Mouse (Mus musculus) heart, adult 2 months (tissue): Measurements from ENCODE around the gene Lmna. TPM values are rescaled to one million over a fixed set of nuclear protein-coding genes. Genes with fewer than 3 reads are reported as not detected.

ENCODE experiments used
- DNase-seq, 2 experiments: peaks; one replicate each; pipeline ENCODE4 v3.0.0; 2021
- H3K27ac ChIP-seq: fragments of 200-600 bp; 2 replicates; pipeline ENCODE4 v1.8.1; 2022
- H3K27me3 ChIP-seq: fragments of 200-500 bp; 2 replicates; pipeline ENCODE4 v1.6.1; 2012; ENCODE audit warnings: mild to moderate bottlenecking, low read length, inconsistent platforms, mixed read lengths; ENCODE audit not compliant: control insufficient read depth, insufficient read depth
- H3K36me3 ChIP-seq: fragments of 200-500 bp; 2 replicates; pipeline ENCODE4 v1.6.1; 2012; ENCODE audit warnings: low read length, inconsistent platforms; ENCODE audit not compliant: control insufficient read depth, insufficient read depth
- H3K4me1 ChIP-seq: fragments of 200-500 bp; 2 replicates; pipeline ENCODE4 v1.6.1; 2011; ENCODE audit warnings: low read length; ENCODE audit not compliant: control insufficient read depth, insufficient read depth
- H3K4me3 ChIP-seq: fragments of 200-600 bp; 2 replicates; pipeline ENCODE4 v1.8.1; 2022
- H3K79me2 ChIP-seq: fragments of 200-500 bp; replicated peaks from 2 replicates; pipeline ENCODE4 v1.6.1; 2012; ENCODE audit warnings: mild to moderate bottlenecking, inconsistent platforms, low read length, moderate library complexity, mixed read lengths; ENCODE audit not compliant: control insufficient read depth, insufficient read depth
- H3K9ac ChIP-seq: fragments of 200-500 bp; 2 replicates; pipeline ENCODE4 v1.6.1; 2012; ENCODE audit warnings: low read depth, mild to moderate bottlenecking, control low read depth, inconsistent platforms, low read length, mixed read lengths
- CTCF ChIP-seq: fragments of 200-600 bp; IDR thresholded peaks from 2 replicates; pipeline ENCODE4 v1.8.1; 2022; ENCODE audit warnings: antibody characterized with exemption, mild to moderate bottlenecking, moderate library complexity
- EP300 ChIP-seq: fragments of 200-500 bp; IDR thresholded peaks from 2 replicates; pipeline ENCODE4 v1.6.1; 2011; ENCODE audit warnings: low read depth, low read length, control low read depth; ENCODE audit not compliant: insufficient read depth
- POLR2A ChIP-seq: fragments of 200-500 bp; IDR thresholded peaks from 2 replicates; pipeline ENCODE4 v1.6.1; 2011; ENCODE audit warnings: mild to moderate bottlenecking, low read depth, low read length, control low read depth; ENCODE audit not compliant: insufficient read depth
- WGBS: fragments of 180-500 bp; shearing (Covaris S2); methylation state at CpG from one replicate; pipeline ENCODE4 v1.1.7; 2018; 5-methylcytosine and 5-hydroxymethylcytosine counted together
- intact Hi-C: fragments of 180-260 bp; cut with DNase I; formaldehyde crosslinking; loops from one replicate; pipeline ENCODE4 v1.15.1; 2025
- polyA plus RNA-seq: library from polyadenylated mRNA; depleted of rRNA; stranded (reverse); fragments of >200 nt; gene quantifications from 2 replicates; pipeline ENCODE4 v1.2.3, GENCODE M21; 2012
- total RNA-seq, 2 experiments: library from RNA; stranded (reverse); gene quantifications; 2 replicates each; pipeline ENCODE4 v1.2.3; 2021

Lmna gene
- total and polyA plus RNA-seq, 3 experiments: 85.2 to 138 (median 117) TPM

DNA sequence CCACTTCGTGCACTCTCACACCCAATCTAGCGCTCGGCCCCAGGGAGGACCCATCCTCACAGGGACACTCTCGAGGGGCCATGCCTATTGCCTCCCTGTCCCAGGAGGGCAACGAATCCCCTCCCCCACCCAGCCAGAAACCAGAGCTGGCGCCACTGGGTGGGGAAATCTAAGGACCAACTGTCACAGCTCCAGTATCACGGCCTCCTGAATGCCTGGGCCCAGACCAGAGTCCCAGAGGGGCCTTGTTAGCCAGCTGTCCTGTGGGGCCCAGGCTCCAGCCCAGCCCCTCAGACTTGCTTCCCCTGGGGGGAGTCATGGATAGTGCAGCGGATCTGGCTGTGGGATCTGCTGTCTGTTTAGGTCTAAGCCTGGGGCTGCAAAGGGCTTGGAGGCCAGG is 17.8 kb upstream of the Lmna start:
- Histone ChIP-seq H3K27ac (no peak overlapping the region), H3K36me3 (no peaks in the 10 kb centered on the region), H3K4me1 (no peaks in the 10 kb centered on the region; the same call in 1 of the 2 replicates), H3K9ac (no peak overlapping the region), H3K79me2 (no peaks in the 10 kb centered on the region), H3K27me3 (no peaks in the 10 kb centered on the region), H3K4me3 (no peak overlapping the region)
- WGBS: 57% methylated on average over 8 of the region's 8 CpGs
- no peak for TF ChIP-seq EP300
- no peak for TF ChIP-seq POLR2A
- intact Hi-C loops: loop anchor here (2.0 kb wide), 1 partner anchor 121 kb away; no protein-coding TSS in a partner anchor
- no peak for DNase-seq

DNA sequence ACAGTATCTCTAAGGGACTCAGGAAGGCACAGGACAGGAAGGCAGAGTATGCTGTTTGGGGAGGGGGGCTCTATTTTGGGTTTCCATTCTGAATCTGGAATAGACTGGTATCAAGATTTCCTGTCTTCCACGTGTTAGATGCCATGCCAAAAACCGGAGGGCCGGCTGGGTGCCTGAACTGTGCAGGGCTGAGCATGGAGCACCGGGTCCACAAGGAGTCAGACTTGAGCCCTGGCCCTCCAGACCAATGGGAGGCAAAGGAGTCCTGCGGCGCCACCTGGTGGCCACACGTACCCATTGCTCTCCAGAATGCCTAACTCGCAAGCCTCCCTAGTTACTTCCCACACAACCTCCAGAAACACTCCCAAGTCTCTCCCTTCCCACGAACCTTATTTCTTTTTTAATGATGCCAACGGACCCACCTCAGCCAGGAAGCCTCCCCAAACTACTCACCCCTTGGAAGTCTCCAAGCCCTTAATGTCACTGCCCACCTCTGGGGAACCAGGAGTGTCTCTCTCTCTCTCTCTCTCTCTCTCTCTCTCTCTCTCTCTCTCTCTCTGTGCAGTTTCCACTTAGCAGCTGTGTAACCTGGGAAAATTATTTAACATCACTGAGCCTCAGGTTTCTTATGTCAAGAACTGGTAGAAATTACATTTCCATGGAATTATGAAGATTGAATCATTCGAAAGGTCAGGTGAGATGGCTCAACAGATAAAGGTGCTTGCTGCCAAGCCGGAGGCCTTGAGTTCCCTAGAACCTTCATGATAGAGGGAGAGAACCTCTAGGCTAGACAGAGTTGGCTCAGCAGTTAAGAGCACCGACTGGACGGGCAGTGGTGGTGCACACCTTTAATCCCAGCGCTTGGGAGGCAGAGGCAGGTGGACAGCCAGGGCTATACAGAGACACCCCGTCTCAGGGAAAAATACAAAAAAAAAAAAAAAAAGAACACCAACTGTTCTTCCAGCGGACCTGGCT is 16.7 kb upstream of the Lmna start:
- Histone ChIP-seq H3K4me1 (no peaks in the 10 kb centered on the region; the same call in 1 of the 2 replicates), H3K27me3 (no peaks in the 10 kb centered on the region), H3K79me2 (no peaks in the 10 kb centered on the region), H3K4me3 (no peak overlapping the region), H3K9ac (no peak overlapping the region), H3K27ac (no peak overlapping the region), H3K36me3 (no peaks in the 10 kb centered on the region)
- peak; percentile 86 for DNase-seq
- 35% methylated on average over 17 of the region's 17 CpGs for WGBS
- TF ChIP-seq EP300: peak; percentile 94
- no peak; the same call in 1 of the 2 replicates for TF ChIP-seq CTCF
- TF ChIP-seq POLR2A: 0 out of 2 replicates have a peak, but pooled peaks have one; percentile 11
- intact Hi-C loops: loop anchor here (2.0 kb wide), 1 partner anchor 120 kb away; no protein-coding TSS in a partner anchor

DNA sequence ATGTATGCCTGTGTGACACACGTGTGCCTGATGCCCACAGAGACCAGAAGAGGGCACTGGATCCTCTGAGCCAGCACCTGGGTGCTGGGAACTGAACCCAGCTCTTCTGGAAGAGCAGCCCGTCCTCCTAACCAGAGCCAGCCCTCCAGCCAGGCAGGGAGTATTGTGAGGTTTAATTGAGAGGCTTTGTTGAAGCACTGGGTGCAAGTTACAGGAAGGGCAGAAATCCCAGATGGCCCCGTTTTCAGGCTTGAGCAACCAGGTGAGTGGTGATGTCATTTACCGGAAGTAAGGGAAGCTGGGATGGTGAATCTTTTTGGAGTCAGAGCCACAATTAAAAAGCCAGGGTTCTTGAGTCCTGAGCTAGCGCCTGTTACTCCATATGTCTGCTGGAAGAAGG is 15.3 kb upstream of the Lmna start:
- 85% methylated on average over 5 of the region's 5 CpGs for WGBS
- no peaks in the 10 kb centered on the region; the same call in 1 of the 2 replicates for H3K4me1 ChIP-seq
- H3K36me3 ChIP-seq: no peaks in the 10 kb centered on the region
- no peaks in the 10 kb centered on the region for H3K27me3 ChIP-seq
- TF ChIP-seq EP300 (no peak), POLR2A (no peak), CTCF (no peak)
- intact Hi-C loops: no loop called here
- no peaks in the 10 kb centered on the region for H3K79me2 ChIP-seq
- no peak overlapping the region for H3K4me3 ChIP-seq
- H3K9ac ChIP-seq: no peak overlapping the region
- no peak for DNase-seq
- no peak overlapping the region for H3K27ac ChIP-seq

DNA sequence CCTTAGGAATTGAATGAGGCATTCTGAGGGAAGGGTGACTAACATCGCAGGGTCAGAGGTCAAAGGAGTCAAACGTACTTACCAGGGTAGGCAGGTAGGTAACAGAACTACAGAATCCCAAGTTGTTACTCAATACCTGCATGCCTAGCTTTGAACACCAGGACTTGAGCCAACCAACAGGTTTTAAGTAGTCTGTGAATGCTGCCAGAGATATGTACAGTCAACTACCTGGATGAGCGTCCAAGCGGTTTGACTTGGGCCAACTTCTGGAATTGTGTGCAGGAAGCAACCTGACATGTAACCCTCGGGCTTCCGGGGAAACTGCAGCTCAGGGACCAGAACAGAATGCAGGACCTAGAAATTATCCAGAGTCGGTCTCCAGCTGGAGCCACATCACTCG is 13.3 kb upstream of the Lmna start:
- WGBS: 71% methylated on average over 8 of the region's 8 CpGs
- no peaks in the 10 kb centered on the region for H3K27me3 ChIP-seq
- H3K79me2 ChIP-seq: no peaks in the 10 kb centered on the region
- no peak overlapping the region for H3K4me3 ChIP-seq
- H3K27ac ChIP-seq: no peak overlapping the region
- TF ChIP-seq CTCF (no peak), POLR2A (no peak), EP300 (no peak)
- intact Hi-C loops: no loop called here
- DNase-seq: no peak
- no peaks in the 10 kb centered on the region; the same call in 1 of the 2 replicates for H3K4me1 ChIP-seq
- H3K36me3 ChIP-seq: no peaks in the 10 kb centered on the region
- H3K9ac ChIP-seq: no peak overlapping the region

DNA sequence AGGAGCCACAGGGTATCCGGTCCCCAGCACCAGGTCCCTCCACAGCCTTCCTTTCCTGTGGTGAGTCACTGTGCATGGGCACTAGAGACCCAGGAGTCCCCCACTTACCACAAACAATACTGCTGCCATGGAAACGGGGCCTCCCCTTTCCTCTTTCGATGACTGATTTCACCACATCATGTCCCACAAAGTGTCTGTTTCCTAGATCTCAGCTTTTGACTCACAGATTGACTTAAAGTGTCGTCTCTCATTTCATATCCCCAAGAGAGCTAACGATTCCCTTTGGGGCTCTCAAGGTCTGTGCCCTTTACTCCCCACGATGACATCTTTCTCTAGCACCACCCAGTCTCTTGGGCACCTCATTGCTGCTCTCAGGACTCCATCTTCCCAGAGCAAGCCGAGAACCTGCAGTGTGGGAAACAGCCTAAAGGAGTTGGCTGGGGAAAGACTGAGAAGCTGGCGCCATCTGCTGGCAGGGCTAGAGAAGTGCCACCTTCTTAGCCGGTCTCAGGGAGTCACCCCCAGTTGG is 12.1 kb upstream of the Lmna start:
- no peak overlapping the region for H3K27ac ChIP-seq
- 14% methylated on average over 9 of the region's 9 CpGs for WGBS
- intact Hi-C loops: loop anchor here (1.0 kb wide), 2 partner anchors 34 to 39 kb away; no protein-coding TSS in a partner anchor
- TF ChIP-seq POLR2A: no peak
- TF ChIP-seq CTCF: peak; percentile 97
- TF ChIP-seq EP300: peak; percentile 87; the same call in 1 of the 2 replicates
- H3K79me2 ChIP-seq: no peaks in the 10 kb centered on the region
- DNase-seq: peak; percentile 75 to 82
- H3K9ac ChIP-seq: no peak overlapping the region
- H3K4me3 ChIP-seq: no peak overlapping the region
- H3K36me3 ChIP-seq: no peaks in the 10 kb centered on the region
- H3K27me3 ChIP-seq: no peaks in the 10 kb centered on the region
- no peaks in the 10 kb centered on the region; the same call in 1 of the 2 replicates for H3K4me1 ChIP-seq

DNA sequence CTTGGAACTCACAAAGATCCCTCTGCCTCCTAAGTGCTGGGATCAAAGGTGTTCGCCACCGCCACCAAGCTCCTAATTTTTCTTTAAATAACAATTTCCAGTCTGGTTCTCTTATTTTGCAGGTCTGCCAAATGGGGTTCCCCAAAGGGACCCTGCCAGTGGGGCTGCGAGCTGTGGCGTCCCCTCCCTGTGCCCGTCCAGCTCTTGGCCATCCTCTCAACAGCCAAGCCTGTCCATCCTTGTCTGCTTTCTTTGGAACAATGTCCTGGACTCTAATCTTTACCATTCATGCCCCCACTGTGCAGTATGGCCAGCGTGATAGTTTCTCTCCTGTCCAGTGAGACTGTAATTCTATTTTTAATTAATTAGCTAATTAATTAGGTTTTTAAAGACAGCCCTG is 11.4 kb upstream of the Lmna start:
- H3K36me3 ChIP-seq: no peaks in the 10 kb centered on the region
- no peaks in the 10 kb centered on the region for H3K79me2 ChIP-seq
- DNase-seq: no peak
- H3K4me3 ChIP-seq: no peak overlapping the region
- intact Hi-C loops: no loop called here
- no peak overlapping the region for H3K27ac ChIP-seq
- no peak overlapping the region for H3K9ac ChIP-seq
- H3K27me3 ChIP-seq: no peaks in the 10 kb centered on the region
- H3K4me1 ChIP-seq: no peaks in the 10 kb centered on the region; the same call in 1 of the 2 replicates
- 92% methylated on average over 6 of the region's 6 CpGs for WGBS
- TF ChIP-seq EP300: no peak
- TF ChIP-seq CTCF: no peak
- no peak for TF ChIP-seq POLR2A
